Mouse (Mus musculus): ENCODE data around the gene Pop7. TPM values are rescaled to one million over a fixed set of nuclear protein-coding genes. Genes with fewer than 3 reads are reported as not detected.

Pop7 gene
- polyA plus RNA-seq, 1 experiment: 7.1 TPM

DNA sequence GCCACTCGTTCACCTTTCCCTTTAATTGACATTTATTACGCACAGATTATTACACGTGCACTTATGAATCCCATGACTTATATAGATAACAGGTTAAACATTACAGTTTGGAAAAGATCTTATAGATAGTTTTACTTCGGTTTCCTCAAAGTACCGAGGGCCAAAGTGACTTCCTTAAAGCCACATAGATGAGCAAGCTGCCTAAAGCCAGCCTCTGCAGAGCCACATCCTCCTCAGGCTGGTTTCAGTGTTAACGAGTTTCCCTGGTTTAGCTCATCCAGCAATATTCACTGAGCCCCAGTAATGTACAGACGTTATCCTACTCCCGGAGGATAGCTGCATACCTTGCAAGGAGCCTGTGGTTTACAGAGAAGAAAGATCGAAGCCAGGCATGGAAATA lies 33.0 kb upstream of the Pop7 start:
- H3K4me3 ChIP-seq (replicated peaks): no peak overlapping the region
- H3K27me3 ChIP-seq (ENCODE audit: control insufficient read depth): peaks cover 20% of the 10 kb centered on the region
- no peaks in the 10 kb centered on the region for H3K9me3 ChIP-seq (ENCODE audit: control insufficient read depth, low read length)
- H3K4me1 ChIP-seq (ENCODE audit: control insufficient read depth): peaks cover 33% of the 10 kb centered on the region
- peaks cover 5% of the 10 kb centered on the region for H3K36me3 ChIP-seq (ENCODE audit: control insufficient read depth)
- TF ChIP-seq GATA1 (IDR thresholded peaks at IDR 0.05; ENCODE audit: low read length) (no peak), TAL1 (IDR thresholded peaks at IDR 0.05; ENCODE audit: low read length) (no peak)

DNA sequence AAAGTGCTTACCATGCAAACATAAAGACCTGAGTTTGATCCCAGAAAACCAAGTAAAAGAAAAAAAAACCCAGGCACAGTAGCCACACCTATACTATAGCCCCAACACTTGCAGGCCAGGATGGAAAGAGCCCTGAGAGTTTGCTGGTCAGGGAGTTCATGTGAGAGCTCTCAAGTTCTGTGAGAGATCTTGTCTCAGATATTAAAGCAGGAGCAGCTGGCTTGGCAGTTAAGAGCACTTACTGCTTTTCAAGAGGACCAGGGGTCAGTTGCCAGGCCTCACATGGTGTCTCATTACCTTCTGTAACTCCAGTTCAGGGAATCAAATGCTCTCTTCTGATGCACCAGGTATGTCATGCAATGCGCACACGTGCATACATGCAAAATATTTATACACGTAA lies 32.4 kb upstream of the Pop7 start:
- Histone ChIP-seq H3K4me3 (replicated peaks) (no peak overlapping the region), H3K4me1 (ENCODE audit: control insufficient read depth) (peaks cover 38% of the 10 kb centered on the region), H3K9me3 (ENCODE audit: control insufficient read depth, low read length) (no peaks in the 10 kb centered on the region), H3K36me3 (ENCODE audit: control insufficient read depth) (peaks cover 11% of the 10 kb centered on the region), H3K27me3 (ENCODE audit: control insufficient read depth) (peaks cover 20% of the 10 kb centered on the region)
- TF ChIP-seq TAL1 (IDR thresholded peaks at IDR 0.05; ENCODE audit: low read length): no peak
- no peak for TF ChIP-seq GATA1 (IDR thresholded peaks at IDR 0.05; ENCODE audit: low read length)

DNA sequence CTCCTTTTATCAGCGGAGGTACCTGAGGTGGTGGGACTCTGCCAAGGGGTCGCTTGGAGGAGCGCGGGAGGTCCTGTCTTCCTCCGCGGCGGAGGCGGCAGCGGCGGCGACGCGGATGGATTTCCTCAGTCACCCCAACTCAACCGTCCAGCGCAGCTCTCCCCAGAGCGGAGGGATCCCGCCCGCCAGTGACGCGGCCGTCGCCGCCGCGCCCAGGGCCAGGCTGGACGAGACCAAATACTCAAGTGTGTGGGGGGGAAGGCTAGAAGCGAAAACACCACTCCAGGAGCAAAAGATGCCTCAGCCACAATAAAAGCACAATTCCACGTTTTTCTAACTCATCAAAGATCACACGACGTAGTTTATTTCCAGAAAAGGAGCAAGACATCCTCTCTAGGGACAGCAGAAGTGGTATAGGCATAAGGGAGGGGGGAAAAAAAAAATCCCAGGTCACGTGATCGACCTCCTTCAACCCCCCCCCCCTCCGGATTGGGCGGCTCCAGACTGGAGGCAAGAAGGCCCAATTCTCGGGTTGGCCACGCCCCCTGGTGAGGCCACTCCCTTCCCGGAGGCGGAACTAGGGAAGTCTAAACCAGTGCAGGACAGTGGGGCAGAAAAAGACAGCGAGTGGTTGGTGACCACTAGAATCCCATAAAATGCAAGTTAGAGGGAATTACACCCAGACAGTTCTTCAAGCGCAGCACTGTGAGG lies 31.0 kb upstream of the Pop7 start, which contains the start of the genes Epo and Gnb2:
TSS of gene Epo (minus strand) at position 126 of the 711 bp plus-strand sequence.
TSS of gene Gnb2 (minus strand) at position 394 of the 711 bp plus-strand sequence.
- peaks cover 26% of the 10 kb centered on the region for H3K36me3 ChIP-seq (ENCODE audit: control insufficient read depth)
- peak within 1 kb of the TSS; percentile 89 for H3K4me3 ChIP-seq (replicated peaks)
- TF ChIP-seq GATA1 (IDR thresholded peaks at IDR 0.05; ENCODE audit: low read length): no peak
- no peak for TF ChIP-seq TAL1 (IDR thresholded peaks at IDR 0.05; ENCODE audit: low read length)
- no peaks in the 10 kb centered on the region for H3K9me3 ChIP-seq (ENCODE audit: control insufficient read depth, low read length)
- peaks cover 13% of the 10 kb centered on the region for H3K27me3 ChIP-seq (ENCODE audit: control insufficient read depth)
- peaks cover 51% of the 10 kb centered on the region for H3K4me1 ChIP-seq (ENCODE audit: control insufficient read depth)

- peaks cover 55% of the 10 kb centered on the region for H3K4me1 ChIP-seq (ENCODE audit: control insufficient read depth)
Observed at GRCm38 (mm10) chr5:137532808-137533116, 30.4 kb upstream of the Pop7 start.

DNA sequence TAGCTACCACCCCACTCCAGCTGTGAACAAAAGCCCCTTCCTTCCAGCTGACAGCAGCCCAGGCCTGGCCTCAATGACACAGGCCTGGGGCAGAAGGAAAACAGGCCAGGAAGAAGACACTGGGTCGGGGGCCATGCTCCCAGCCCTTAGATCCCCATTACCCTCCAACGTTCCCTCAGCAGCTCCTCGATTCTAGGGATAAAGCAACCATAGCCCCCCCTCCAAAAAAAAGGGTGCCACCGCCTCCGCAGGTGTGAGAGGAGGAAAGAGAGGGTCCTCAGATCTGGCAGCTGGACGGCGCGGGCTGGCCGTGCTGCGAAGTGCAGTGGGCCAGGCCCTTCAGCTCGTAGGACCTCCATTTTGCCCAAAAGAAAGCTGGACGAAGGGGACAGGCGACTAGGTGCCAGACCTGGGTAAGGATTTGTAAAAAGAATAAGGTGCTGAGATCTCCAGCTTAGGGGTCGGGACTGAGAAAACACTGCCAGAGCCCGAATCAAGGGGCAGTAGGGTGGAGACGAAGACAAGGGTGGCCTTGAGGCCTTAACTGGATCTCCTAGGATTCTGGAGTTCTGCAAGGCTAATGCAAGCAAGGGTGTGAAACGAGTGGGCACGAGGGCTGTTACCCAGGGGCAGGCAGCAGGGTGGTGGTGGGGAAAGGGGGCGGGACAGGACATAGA lies 30.0 kb upstream of the Pop7 start:
- Histone ChIP-seq H3K27me3 (ENCODE audit: control insufficient read depth) (peaks cover 9% of the 10 kb centered on the region), H3K36me3 (ENCODE audit: control insufficient read depth) (peaks cover 36% of the 10 kb centered on the region), H3K4me1 (ENCODE audit: control insufficient read depth) (peaks cover 59% of the 10 kb centered on the region), H3K4me3 (replicated peaks) (peak overlapping the region; percentile 89), H3K9me3 (ENCODE audit: control insufficient read depth, low read length) (no peaks in the 10 kb centered on the region)
- TF ChIP-seq GATA1 (IDR thresholded peaks at IDR 0.05; ENCODE audit: low read length) (no peak), TAL1 (IDR thresholded peaks at IDR 0.05; ENCODE audit: low read length) (no peak)

More at GRCm38 (mm10) chr5:137532808-137533116, 30.4 kb upstream of the Pop7 start:
- peaks cover 12% of the 10 kb centered on the region for H3K27me3 ChIP-seq (ENCODE audit: control insufficient read depth)
- H3K9me3 ChIP-seq (ENCODE audit: control insufficient read depth, low read length): no peaks in the 10 kb centered on the region
- H3K36me3 ChIP-seq (ENCODE audit: control insufficient read depth): peaks cover 31% of the 10 kb centered on the region
- TF ChIP-seq TAL1 (IDR thresholded peaks at IDR 0.05; ENCODE audit: low read length) (no peak), GATA1 (IDR thresholded peaks at IDR 0.05; ENCODE audit: low read length) (no peak)
- H3K4me3 ChIP-seq (replicated peaks): peak overlapping the region; percentile 89

GRCm38 (mm10) chr5:137531414-137532130 lies 29.3 kb upstream of the Pop7 start:
- peak overlapping the region; percentile 89 for H3K4me3 ChIP-seq (replicated peaks)
- H3K27me3 ChIP-seq (ENCODE audit: control insufficient read depth): peaks cover 2% of the 10 kb centered on the region; the same call in 1 of the 2 replicates
- peaks cover 63% of the 10 kb centered on the region for H3K4me1 ChIP-seq (ENCODE audit: control insufficient read depth)
- TF ChIP-seq TAL1 (IDR thresholded peaks at IDR 0.05; ENCODE audit: low read length) (no peak), GATA1 (IDR thresholded peaks at IDR 0.05; ENCODE audit: low read length) (no peak)
- H3K36me3 ChIP-seq (ENCODE audit: control insufficient read depth): peaks cover 42% of the 10 kb centered on the region
- no peaks in the 10 kb centered on the region for H3K9me3 ChIP-seq (ENCODE audit: control insufficient read depth, low read length)

- Histone ChIP-seq H3K4me3 (replicated peaks) (peak overlapping the region; percentile 89), H3K9me3 (ENCODE audit: control insufficient read depth, low read length) (no peaks in the 10 kb centered on the region), H3K36me3 (ENCODE audit: control insufficient read depth) (peaks cover 49% of the 10 kb centered on the region), H3K27me3 (ENCODE audit: control insufficient read depth) (no peaks in the 10 kb centered on the region), H3K4me1 (ENCODE audit: control insufficient read depth) (peaks cover 70% of the 10 kb centered on the region)
- no peak for TF ChIP-seq TAL1 (IDR thresholded peaks at IDR 0.05; ENCODE audit: low read length)
- no peak for TF ChIP-seq GATA1 (IDR thresholded peaks at IDR 0.05; ENCODE audit: low read length)
Observed at GRCm38 (mm10) chr5:137530588-137531413, 28.5 kb upstream of the Pop7 start.

- H3K27me3 ChIP-seq (ENCODE audit: control insufficient read depth): no peaks in the 10 kb centered on the region
- TF ChIP-seq TAL1 (IDR thresholded peaks at IDR 0.05; ENCODE audit: low read length) (no peak), GATA1 (IDR thresholded peaks at IDR 0.05; ENCODE audit: low read length) (no peak)
- H3K4me3 ChIP-seq (replicated peaks): peak overlapping the region; percentile 89
- H3K36me3 ChIP-seq (ENCODE audit: control insufficient read depth): peaks cover 57% of the 10 kb centered on the region
- no peaks in the 10 kb centered on the region for H3K9me3 ChIP-seq (ENCODE audit: control insufficient read depth, low read length)
- peaks cover 73% of the 10 kb centered on the region for H3K4me1 ChIP-seq (ENCODE audit: control insufficient read depth)
Observed at GRCm38 (mm10) chr5:137530075-137530474, 27.8 kb upstream of the Pop7 start.
